Mouse (Mus musculus) CH12.LX (cell line): Measurements from ENCODE around the gene Snx32. TPM values are rescaled to one million over a fixed set of nuclear protein-coding genes. Genes with fewer than 3 reads are reported as not detected.

Experiments
- DNase-seq: peaks from one replicate; pipeline ENCODE4 v3.0.0-alpha.2; 2013; ENCODE audit errors: extremely low read depth
- H3K27ac ChIP-seq: 2 replicates; pipeline ENCODE4 v1.5.1; 2012; ENCODE audit warnings: low read depth, mild to moderate bottlenecking, control low read depth, moderate library complexity; ENCODE audit not compliant: insufficient read depth
- H3K27me3 ChIP-seq: replicated peaks from 2 replicates; pipeline ENCODE3; 2012; ENCODE audit warnings: inconsistent platforms
- H3K36me3 ChIP-seq, 2 experiments: replicated peaks in 1 of 2; 2 replicates each; pipeline versions ENCODE3 to v1.6.1; 2012; ENCODE audit warnings: inconsistent platforms in 1 of 2, low read length in 1 of 2, mild to moderate bottlenecking in 1 of 2, mixed read lengths in 1 of 2, moderate library complexity in 1 of 2; ENCODE audit not compliant: control insufficient read depth in 1 of 2, insufficient read depth in 1 of 2
- H3K4me1 ChIP-seq, 2 experiments: 2 replicates each; pipeline ENCODE4 v1.6.1; 2012; ENCODE audit warnings: inconsistent platforms in 1 of 2, moderate library complexity in 1 of 2; ENCODE audit not compliant: insufficient read depth in 2 of 2, control insufficient read depth in 1 of 2
- H3K4me2 ChIP-seq: 2 replicates; pipeline ENCODE4 v1.6.1; 2012; ENCODE audit warnings: low read depth, mild to moderate bottlenecking, control low read depth; ENCODE audit not compliant: poor library complexity, insufficient read depth, severe bottlenecking
- H3K4me3 ChIP-seq, 3 experiments: fragments of 150-350 bp in 1 of 3; sonication (generic) in 1 of 3; replicated peaks in 1 of 3; 2 replicates each; pipeline versions ENCODE3 to v1.5.1; 2011 to 2012; ENCODE audit warnings: low read depth in 2 of 3, low read length in 2 of 3, mild to moderate bottlenecking in 2 of 3, moderate library complexity in 2 of 3, control low read depth in 1 of 3, improper control_type of control experiment in 1 of 3, inconsistent platforms in 1 of 3, mixed read lengths in 1 of 3; ENCODE audit not compliant: poor library complexity in 1 of 3
- H3K79me2 ChIP-seq: replicated peaks from 2 replicates; pipeline ENCODE4 v1.6.1; 2012; ENCODE audit warnings: mild to moderate bottlenecking, moderate library complexity; ENCODE audit not compliant: control insufficient read depth, poor library complexity, insufficient read depth, severe bottlenecking; ENCODE audit errors: extremely low read depth
- H3K9ac ChIP-seq: 2 replicates; pipeline ENCODE4 v1.6.1; 2012; ENCODE audit warnings: low read depth, mild to moderate bottlenecking, control low read depth, moderate library complexity; ENCODE audit not compliant: insufficient read depth
- H3K9me3 ChIP-seq: replicated peaks from 2 replicates; pipeline ENCODE3; 2012; ENCODE audit warnings: low read length, inconsistent platforms, mixed read lengths
- CHD1 ChIP-seq: IDR thresholded peaks from 2 replicates; pipeline ENCODE4 v1.6.1; 2012; ENCODE audit warnings: low read depth, low read length, improper control_type of control experiment, inconsistent platforms
- CHD2 ChIP-seq: IDR thresholded peaks from 2 replicates; pipeline ENCODE4 v1.6.1; 2011; ENCODE audit warnings: low read length, improper control_type of control experiment
- CTCF ChIP-seq, 2 experiments: IDR thresholded peaks in 1 of 2; conservative IDR thresholded peaks in 1 of 2; 2 replicates each; pipeline ENCODE4 v1.5.1; 2011 to 2012; ENCODE audit warnings: low read depth in 2 of 2, low read length in 2 of 2, improper control_type of control experiment in 1 of 2, inconsistent platforms in 1 of 2, mild to moderate bottlenecking in 1 of 2, moderate library complexity in 1 of 2
- E2F4 ChIP-seq: IDR thresholded peaks from 2 replicates; pipeline ENCODE4 v1.6.1; 2011; ENCODE audit warnings: low read depth, low read length, improper control_type of control experiment; ENCODE audit not compliant: insufficient replicate concordance
- ELF1 ChIP-seq: IDR thresholded peaks from 2 replicates; pipeline ENCODE4 v1.6.1; 2014; ENCODE audit warnings: low read depth, mild to moderate bottlenecking, inconsistent platforms, low read length, improper control_type of control experiment
- EP300 ChIP-seq: IDR thresholded peaks from 2 replicates; pipeline ENCODE4 v1.6.1; 2011; ENCODE audit warnings: low read length, improper control_type of control experiment
- GABPA ChIP-seq: IDR thresholded peaks from 2 replicates; pipeline ENCODE4 v1.6.1; 2012; ENCODE audit warnings: low read depth, low read length, improper control_type of control experiment, inconsistent platforms; ENCODE audit not compliant: insufficient replicate concordance
- JUN ChIP-seq: IDR thresholded peaks from 2 replicates; pipeline ENCODE4 v1.6.1; 2011; ENCODE audit warnings: low read depth, mild to moderate bottlenecking, low read length, improper control_type of control experiment, moderate library complexity; ENCODE audit not compliant: insufficient read depth
- JUND ChIP-seq: conservative IDR thresholded peaks from 2 replicates; pipeline ENCODE4 v1.6.1; 2011; ENCODE audit warnings: low read depth, low read length, improper control_type of control experiment
- MAFK ChIP-seq: IDR thresholded peaks from 2 replicates; pipeline ENCODE4 v1.6.1; 2011; ENCODE audit warnings: low read length, improper control_type of control experiment; ENCODE audit not compliant: insufficient replicate concordance
- MAX ChIP-seq: IDR thresholded peaks from 2 replicates; pipeline ENCODE4 v1.6.1; 2011; ENCODE audit warnings: low read length, improper control_type of control experiment
- MAZ ChIP-seq: IDR thresholded peaks from 2 replicates; pipeline ENCODE4 v1.6.1; 2012; ENCODE audit warnings: low read depth, mild to moderate bottlenecking, inconsistent platforms, low read length, improper control_type of control experiment, moderate library complexity
- MEF2A ChIP-seq: IDR thresholded peaks from 2 replicates; pipeline ENCODE4 v1.6.1; 2014; ENCODE audit warnings: low read depth, mild to moderate bottlenecking, inconsistent platforms, low read length, improper control_type of control experiment, borderline replicate concordance
- MXI1 ChIP-seq: IDR thresholded peaks from 2 replicates; pipeline ENCODE4 v1.6.1; 2011; ENCODE audit warnings: mild to moderate bottlenecking, low read depth, low read length, improper control_type of control experiment
- MYC ChIP-seq: IDR thresholded peaks from 2 replicates; pipeline ENCODE4 v1.6.1; 2011; ENCODE audit warnings: low read depth, mild to moderate bottlenecking, improper control_type of control experiment, low read length
- NELFE ChIP-seq: IDR thresholded peaks from 2 replicates; pipeline ENCODE4 v1.6.1; 2011; ENCODE audit warnings: low read depth, low read length, improper control_type of control experiment
- NRF1 ChIP-seq: IDR thresholded peaks from 2 replicates; pipeline ENCODE4 v1.6.1; 2014; ENCODE audit warnings: low read depth, mild to moderate bottlenecking, inconsistent platforms, low read length, improper control_type of control experiment, moderate library complexity
- PAX5 ChIP-seq: IDR thresholded peaks from 2 replicates; pipeline ENCODE4 v1.6.1; 2012; ENCODE audit warnings: low read length, inconsistent platforms, mixed read lengths
- POLR2A ChIP-seq: IDR thresholded peaks from 2 replicates; pipeline ENCODE4 v1.6.1; 2011; ENCODE audit warnings: low read depth, mild to moderate bottlenecking, improper control_type of control experiment, low read length
- POLR2AphosphoS2 ChIP-seq: IDR thresholded peaks from 2 replicates; pipeline ENCODE4 v1.6.1; 2011; ENCODE audit warnings: low read depth, low read length, improper control_type of control experiment
- RAD21 ChIP-seq: IDR thresholded peaks from 2 replicates; pipeline ENCODE4 v1.6.1; 2011; ENCODE audit warnings: low read depth, mild to moderate bottlenecking, low read length, improper control_type of control experiment, moderate library complexity
- RCOR1 ChIP-seq: conservative IDR thresholded peaks from 2 replicates; pipeline ENCODE4 v1.6.1; 2012; ENCODE audit warnings: low read depth, mild to moderate bottlenecking, inconsistent platforms, low read length, improper control_type of control experiment
- SIN3A ChIP-seq: IDR thresholded peaks from 2 replicates; pipeline ENCODE4 v1.6.1; 2012; ENCODE audit warnings: low read length, improper control_type of control experiment, inconsistent platforms
- TBP ChIP-seq: conservative IDR thresholded peaks from 2 replicates; pipeline ENCODE4 v1.6.1; 2011; ENCODE audit warnings: low read depth, low read length, improper control_type of control experiment
- TCF12 ChIP-seq: IDR thresholded peaks from 2 replicates; pipeline ENCODE4 v1.6.1; 2014; ENCODE audit warnings: low read depth, mild to moderate bottlenecking, inconsistent platforms, low read length, improper control_type of control experiment
- UBTF ChIP-seq: IDR thresholded peaks from 2 replicates; pipeline ENCODE4 v1.6.1; 2012; ENCODE audit warnings: low read depth, mild to moderate bottlenecking, inconsistent platforms, low read length, improper control_type of control experiment, moderate library complexity
- USF1 ChIP-seq: IDR thresholded peaks from 2 replicates; pipeline ENCODE4 v1.6.1; 2014; ENCODE audit warnings: low read depth, mild to moderate bottlenecking, inconsistent platforms, low read length, improper control_type of control experiment
- USF2 ChIP-seq: conservative IDR thresholded peaks from 2 replicates; pipeline ENCODE4 v1.6.1; 2011; ENCODE audit warnings: low read depth, low read length, improper control_type of control experiment
- ZC3H11A ChIP-seq: IDR thresholded peaks from 2 replicates; pipeline ENCODE4 v1.6.1; 2012; ENCODE audit warnings: low read depth, mild to moderate bottlenecking, inconsistent platforms, low read length, improper control_type of control experiment
- ZKSCAN1 ChIP-seq: IDR thresholded peaks from 2 replicates; pipeline ENCODE4 v1.6.1; 2012; ENCODE audit warnings: low read depth, inconsistent platforms, low read length, improper control_type of control experiment, borderline replicate concordance
- ZMIZ1 ChIP-seq: IDR thresholded peaks from 2 replicates; pipeline ENCODE4 v1.6.1; 2012; ENCODE audit warnings: low read depth, mild to moderate bottlenecking, inconsistent platforms, low read length, improper control_type of control experiment
- ZNF384 ChIP-seq: IDR thresholded peaks from 2 replicates; pipeline ENCODE4 v1.6.1; 2012; ENCODE audit warnings: low read depth, low read length, improper control_type of control experiment, inconsistent platforms
- dilution Hi-C: fragments of 300-500 bp; cut with MboI; formaldehyde crosslinking; loops from 2 replicates; pipeline ENCODE4 v1.14.3; 2020; ENCODE audit warnings: low sequenced_read_pairs; ENCODE audit not compliant: extremely low pct_unique_long_range_greater_than_20kb, extremely low pct_ligation_motif_present
- in situ Hi-C: fragments of 300-500 bp; cut with MboI; formaldehyde crosslinking; loops from 3 replicates; pipeline ENCODE4 v1.14.3; 2019; ENCODE audit warnings: low sequenced_read_pairs, low pct_ligation_motif_present, low pct_unique_long_range_greater_than_20kb, mixed read lengths
- polyA plus RNA-seq: library from polyadenylated mRNA; unstranded; fragments of >175 nt; gene quantifications from 2 replicates; pipeline ENCODE4 v1.2.1, GENCODE M21; 2012; ENCODE audit warnings: low read depth; ENCODE audit not compliant: insufficient read length
- total RNA-seq, 2 experiments: library from RNA; depleted of rRNA; stranded (reverse); fragments of 300-350 nt in 1 of 2; fragments of >200 nt in 1 of 2; gene quantifications; 2 replicates each; pipeline ENCODE4 v1.2.3; 2012 to 2014

The Snx32 gene
- total and polyA plus RNA-seq, 3 experiments = 0.75 to 2.7 (median 2.4) TPM

- Histone ChIP-seq H3K9ac (peak overlapping the region; percentile 85), H3K27ac (peak overlapping the region; percentile 52), H3K4me2 (peak overlapping the region; percentile 96), H3K36me3 (peaks cover 2 to 26% of the 10 kb centered on the region in 2 experiments), H3K79me2 (peaks cover 12% of the 10 kb centered on the region), H3K4me1 (peaks cover 9 to 35% of the 10 kb centered on the region in 2 experiments; a peak in 3 of 4 replicates), H3K4me3 (peak overlapping the region; percentile 56 to 91 (median 77)), H3K9me3 (no peaks in the 10 kb centered on the region), H3K27me3 (peaks cover 7% of the 10 kb centered on the region)
- TF ChIP-seq TBP (peak; percentile 66), MXI1 (peak; percentile 66; the same call in 1 of the 2 replicates), TCF12 (peak; percentile 36; the same call in 1 of the 2 replicates), CTCF (conservative IDR thresholded peaks at IDR 0.05 in 1 of 2, IDR thresholded peaks at IDR 0.05 in 1 of 2; ENCODE audit: low read depth in 2 of 2, low read length in 2 of 2) (peak in 1 of 2 experiments; percentile 35; a peak in 2 of 4 replicates), CHD2 (no peak), GABPA (no peak), POLR2AphosphoS2 (peak; percentile 76; the same call in 1 of the 2 replicates), PAX5 (no peak), JUN (no peak), E2F4 (no peak), ELF1 (no peak), ZNF384 (no peak), USF2 (no peak), ZKSCAN1 (no peak), MAZ (0 out of 2 replicates have a peak, but pooled peaks have one; percentile 49), USF1 (no peak; the same call in 1 of the 2 replicates), UBTF (peak; percentile 91; the same call in 1 of the 2 replicates), MAFK (no peak), RAD21 (no peak), MYC (peak; percentile 28; the same call in 1 of the 2 replicates), SIN3A (no peak), ZC3H11A (no peak), JUND (no peak), MEF2A (no peak), ZMIZ1 (peak; percentile 73), EP300 (no peak), NELFE (peak; percentile 94), NRF1 (peak; percentile 23; the same call in 1 of the 2 replicates), RCOR1 (no peak), CHD1 (no peak), MAX (peak; percentile 85), POLR2A (peak; percentile 96)
- in situ Hi-C loops = loop anchor here (5.0 kb wide), 1 partner anchor 35 kb away; the partner anchor contains the start of gene Cfl1
- DNase-seq = peak; percentile 92
- dilution Hi-C loops = no loop called here
Measured at GRCm38 (mm10) chr19:5456922-5457745, 53.2 kb downstream of the Snx32 start.
